Mouse (Mus musculus): ENCODE results near the gene Mta1. TPM values are rescaled to one million over a fixed set of nuclear protein-coding genes. Genes with fewer than 3 reads are reported as not detected.

Gene Mta1
- polyA plus RNA-seq, 1 experiment from 2014 or later = 22.0 TPM

DNA sequence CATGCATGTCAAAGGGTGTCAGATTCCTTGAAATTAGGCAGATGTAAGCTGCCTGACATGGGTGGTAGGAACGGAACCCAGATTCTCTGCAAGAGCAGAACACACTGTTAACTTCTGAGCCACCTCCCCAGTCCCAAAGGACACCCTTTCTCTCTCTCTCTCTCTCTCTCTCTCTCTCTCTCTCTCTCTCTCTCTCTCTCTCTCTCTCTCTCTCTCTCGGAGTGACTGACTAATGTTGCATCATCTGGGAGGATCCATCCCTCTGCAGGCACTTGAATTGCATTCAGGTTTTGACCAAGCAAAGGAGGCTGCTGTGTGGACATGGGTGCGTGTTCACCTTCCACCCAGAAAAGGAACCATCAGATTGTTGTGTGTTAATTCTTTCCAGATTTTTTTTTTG, 10.8 kb upstream of the Mta1 start:
- Histone ChIP-seq H3K4me3 (replicated peaks; ENCODE audit: low read depth, low read length) (no peak overlapping the region), H3K4me1 (ENCODE audit: control insufficient read depth, insufficient read depth, low read length) (no peaks in the 10 kb centered on the region), H3K4me2 (ENCODE audit: low read length) (no peak overlapping the region), H3K27me3 (ENCODE audit: control insufficient read depth, insufficient read depth, low read length) (no peaks in the 10 kb centered on the region), H3K9me3 (ENCODE audit: control insufficient read depth, low read length) (no peaks in the 10 kb centered on the region), H3K36me3 (ENCODE audit: control insufficient read depth, insufficient read depth, low read length) (no peaks in the 10 kb centered on the region), H3K27ac (replicated peaks; ENCODE audit: low read depth, low read length) (no peak overlapping the region), H3K9ac (replicated peaks; ENCODE audit: low read length) (no peak overlapping the region)
- ATAC-seq (ENCODE audit: low FRiP score, low TSS enrichment) (no peak), DNase-seq (no peak)
- 64% methylated on average over 3 of the region's 3 CpGs for WGBS

DNA sequence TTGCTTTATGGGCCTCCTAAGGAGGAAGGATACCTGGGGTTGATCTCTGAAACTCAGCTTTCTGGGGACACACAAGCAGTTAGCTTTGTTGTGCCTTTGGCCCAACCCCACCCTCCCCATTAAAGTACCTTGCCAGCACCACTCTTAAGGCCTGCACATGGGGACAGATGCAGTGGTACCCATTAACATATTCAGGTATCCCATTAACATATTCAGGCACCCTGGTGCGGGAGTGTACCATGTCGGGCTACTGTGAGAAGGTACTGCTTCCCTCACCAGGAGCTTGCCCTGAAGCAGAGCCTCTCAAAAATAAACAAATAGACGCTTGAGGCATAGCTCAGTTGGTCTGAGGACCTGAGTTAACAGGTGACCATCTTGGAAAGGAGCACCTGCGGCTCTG, 10.1 kb upstream of the Mta1 start:
- Histone ChIP-seq H3K9me3 (ENCODE audit: control insufficient read depth, low read length) (no peaks in the 10 kb centered on the region), H3K36me3 (ENCODE audit: control insufficient read depth, insufficient read depth, low read length) (no peaks in the 10 kb centered on the region), H3K27me3 (ENCODE audit: control insufficient read depth, insufficient read depth, low read length) (no peaks in the 10 kb centered on the region), H3K4me1 (ENCODE audit: control insufficient read depth, insufficient read depth, low read length) (no peaks in the 10 kb centered on the region), H3K9ac (replicated peaks; ENCODE audit: low read length) (no peak overlapping the region), H3K4me2 (ENCODE audit: low read length) (no peak overlapping the region), H3K27ac (replicated peaks; ENCODE audit: low read depth, low read length) (no peak overlapping the region), H3K4me3 (replicated peaks; ENCODE audit: low read depth, low read length) (no peak overlapping the region)
- no peak for DNase-seq
- WGBS = 43% methylated on average over 4 of the region's 4 CpGs
- ATAC-seq (ENCODE audit: low FRiP score, low TSS enrichment) = no peak

GRCm38 (mm10) chr12:113089107-113089506, 9.0 kb upstream of the Mta1 start:
- Histone ChIP-seq H3K4me1 (ENCODE audit: control insufficient read depth, insufficient read depth, low read length) (no peaks in the 10 kb centered on the region), H3K9ac (replicated peaks; ENCODE audit: low read length) (no peak overlapping the region), H3K4me3 (replicated peaks; ENCODE audit: low read depth, low read length) (no peak overlapping the region), H3K9me3 (ENCODE audit: control insufficient read depth, low read length) (no peaks in the 10 kb centered on the region), H3K4me2 (ENCODE audit: low read length) (no peak overlapping the region), H3K27ac (replicated peaks; ENCODE audit: low read depth, low read length) (no peak overlapping the region), H3K36me3 (ENCODE audit: control insufficient read depth, insufficient read depth, low read length) (no peaks in the 10 kb centered on the region), H3K27me3 (ENCODE audit: control insufficient read depth, insufficient read depth, low read length) (no peaks in the 10 kb centered on the region)
- no peak for ATAC-seq (ENCODE audit: low FRiP score, low TSS enrichment)
- WGBS = 91% methylated on average over 6 of the region's 6 CpGs
- DNase-seq = no peak

- ATAC-seq (ENCODE audit: low FRiP score, low TSS enrichment) (no peak), DNase-seq (no peak)
- H3K36me3 ChIP-seq (ENCODE audit: control insufficient read depth, insufficient read depth, low read length) = no peaks in the 10 kb centered on the region
- H3K27ac ChIP-seq (replicated peaks; ENCODE audit: low read depth, low read length) = no peak overlapping the region
- H3K4me3 ChIP-seq (replicated peaks; ENCODE audit: low read depth, low read length) = no peak overlapping the region
- no peaks in the 10 kb centered on the region for H3K27me3 ChIP-seq (ENCODE audit: control insufficient read depth, insufficient read depth, low read length)
- H3K4me1 ChIP-seq (ENCODE audit: control insufficient read depth, insufficient read depth, low read length) = no peaks in the 10 kb centered on the region
- H3K9me3 ChIP-seq (ENCODE audit: control insufficient read depth, low read length) = no peaks in the 10 kb centered on the region
- H3K9ac ChIP-seq (replicated peaks; ENCODE audit: low read length) = no peak overlapping the region
- WGBS = 85% methylated on average over 17 of the region's 17 CpGs
- H3K4me2 ChIP-seq (ENCODE audit: low read length) = no peak overlapping the region
These were observed 8.0 kb upstream of the Mta1 start for GRCm38 (mm10) chr12:113090053-113090452.

- DNase-seq = no peak
- 85% methylated on average over 5 of the region's 5 CpGs for WGBS
- Histone ChIP-seq H3K36me3 (ENCODE audit: control insufficient read depth, insufficient read depth, low read length) (no peaks in the 10 kb centered on the region), H3K27ac (replicated peaks; ENCODE audit: low read depth, low read length) (no peak overlapping the region), H3K9me3 (ENCODE audit: control insufficient read depth, low read length) (no peaks in the 10 kb centered on the region), H3K9ac (replicated peaks; ENCODE audit: low read length) (peak overlapping the region; percentile 97; the same call in 1 of the 2 replicates), H3K27me3 (ENCODE audit: control insufficient read depth, insufficient read depth, low read length) (no peaks in the 10 kb centered on the region), H3K4me2 (ENCODE audit: low read length) (peak overlapping the region; percentile 94), H3K4me3 (replicated peaks; ENCODE audit: low read depth, low read length) (peak overlapping the region; percentile 87; the same call in 1 of the 2 replicates), H3K4me1 (ENCODE audit: control insufficient read depth, insufficient read depth, low read length) (peaks cover 26% of the 10 kb centered on the region)
- no peak for ATAC-seq (ENCODE audit: low FRiP score, low TSS enrichment)
These were observed 1.0 kb upstream of the Mta1 start for GRCm38 (mm10) chr12:113097040-113097439.

- WGBS = 1% methylated on average over 57 of the region's 60 CpGs
- no peaks in the 10 kb centered on the region for H3K27me3 ChIP-seq (ENCODE audit: control insufficient read depth, insufficient read depth, low read length)
- DNase-seq (peak; percentile 47), ATAC-seq (ENCODE audit: low FRiP score, low TSS enrichment) (peak; percentile 21; the same call in 1 of the 2 replicates)
- peaks cover 26% of the 10 kb centered on the region for H3K4me1 ChIP-seq (ENCODE audit: control insufficient read depth, insufficient read depth, low read length)
- peak overlapping the region; percentile 84 for H3K27ac ChIP-seq (replicated peaks; ENCODE audit: low read depth, low read length)
- no peaks in the 10 kb centered on the region for H3K9me3 ChIP-seq (ENCODE audit: control insufficient read depth, low read length)
- H3K36me3 ChIP-seq (ENCODE audit: control insufficient read depth, insufficient read depth, low read length) = no peaks in the 10 kb centered on the region
- H3K9ac ChIP-seq (replicated peaks; ENCODE audit: low read length) = peak overlapping the region; percentile 97
- peak overlapping the region; percentile 87 for H3K4me3 ChIP-seq (replicated peaks; ENCODE audit: low read depth, low read length)
- peak overlapping the region; percentile 94 for H3K4me2 ChIP-seq (ENCODE audit: low read length)
These were observed 563 bp downstream of the Mta1 start for GRCm38 (mm10) chr12:113098530-113099151.

GRCm38 (mm10) chr12:113099470-113100237, 1.6 kb downstream of the Mta1 start:
- ATAC-seq (ENCODE audit: low FRiP score, low TSS enrichment) = no peak
- no peak overlapping the region for H3K27ac ChIP-seq (replicated peaks; ENCODE audit: low read depth, low read length)
- no peaks in the 10 kb centered on the region for H3K9me3 ChIP-seq (ENCODE audit: control insufficient read depth, low read length)
- no peaks in the 10 kb centered on the region for H3K36me3 ChIP-seq (ENCODE audit: control insufficient read depth, insufficient read depth, low read length)
- H3K4me1 ChIP-seq (ENCODE audit: control insufficient read depth, insufficient read depth, low read length) = peaks cover 26% of the 10 kb centered on the region
- DNase-seq = no peak
- H3K4me2 ChIP-seq (ENCODE audit: low read length) = peak overlapping the region; percentile 94
- 35% methylated on average over 6 of the region's 6 CpGs for WGBS
- H3K9ac ChIP-seq (replicated peaks; ENCODE audit: low read length) = 0 out of 2 replicates have a peak overlapping the region, but pooled peaks have one; percentile 97
- peak overlapping the region; percentile 87 for H3K4me3 ChIP-seq (replicated peaks; ENCODE audit: low read depth, low read length)
- H3K27me3 ChIP-seq (ENCODE audit: control insufficient read depth, insufficient read depth, low read length) = no peaks in the 10 kb centered on the region

- Histone ChIP-seq H3K36me3 (ENCODE audit: control insufficient read depth, insufficient read depth, low read length) (no peaks in the 10 kb centered on the region), H3K9me3 (ENCODE audit: control insufficient read depth, low read length) (no peaks in the 10 kb centered on the region), H3K9ac (replicated peaks; ENCODE audit: low read length) (no peak overlapping the region), H3K27ac (replicated peaks; ENCODE audit: low read depth, low read length) (0 out of 2 replicates have a peak overlapping the region, but pooled peaks have one; percentile 26), H3K27me3 (ENCODE audit: control insufficient read depth, insufficient read depth, low read length) (no peaks in the 10 kb centered on the region), H3K4me2 (ENCODE audit: low read length) (no peak overlapping the region), H3K4me1 (ENCODE audit: control insufficient read depth, insufficient read depth, low read length) (peaks cover 26% of the 10 kb centered on the region), H3K4me3 (replicated peaks; ENCODE audit: low read depth, low read length) (no peak overlapping the region)
- no peak for ATAC-seq (ENCODE audit: low FRiP score, low TSS enrichment)
- 81% methylated on average over 5 of the region's 5 CpGs for WGBS
- DNase-seq = peak; percentile 24
These were observed 2.5 kb downstream of the Mta1 start for GRCm38 (mm10) chr12:113100448-113101076.
